Mouse (Mus musculus): ENCODE data around the gene Msi2.
A peak's percentile ranks its signal among the peaks of the same experiment; 100 is the strongest.

The Msi2 gene

DNA sequence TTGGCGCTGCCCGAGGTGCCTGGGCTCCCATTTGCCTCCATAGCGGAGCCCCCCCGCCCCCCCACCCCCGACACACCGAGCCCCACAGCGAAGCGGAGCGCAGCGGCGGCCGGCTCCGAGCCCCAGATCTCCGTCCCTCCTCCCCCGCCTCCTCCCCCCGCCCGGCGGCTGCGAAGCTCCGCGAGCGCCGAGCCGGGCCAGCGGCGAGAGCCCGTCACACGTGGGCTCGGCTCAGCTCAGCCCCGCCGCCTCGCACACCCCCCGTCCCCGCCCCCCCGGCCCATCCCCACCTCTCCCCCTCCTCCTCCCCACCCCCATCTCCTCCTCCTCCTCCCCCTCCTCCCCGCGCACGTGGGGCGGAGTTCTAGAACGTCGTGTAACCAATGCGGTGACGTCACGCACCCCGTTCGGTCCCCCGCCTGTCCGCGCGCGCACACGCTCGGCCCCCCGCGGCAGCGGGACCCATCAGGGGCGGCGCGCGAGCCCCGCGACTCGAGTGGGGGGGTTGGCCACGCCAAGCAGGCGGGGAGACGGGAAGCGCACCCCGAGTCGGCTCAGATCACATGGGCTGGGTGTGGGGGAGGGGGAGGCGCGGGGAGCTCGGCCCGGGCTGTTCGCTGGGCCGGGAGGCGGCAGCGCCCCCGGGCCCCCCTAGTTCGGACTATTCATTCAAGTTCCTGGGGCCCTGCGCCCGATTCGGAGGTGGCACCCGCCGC lies at the start of gene Msi2:
TSS of gene Msi2 (minus strand) at position 464 of the 716 bp plus-strand sequence.
- Histone ChIP-seq H3K4me3 (replicated peaks; ENCODE audit: low read length) (peak within 1 kb of the TSS; percentile 88), H3K9me3 (ENCODE audit: low read length) (no peaks in the 10 kb centered on the region), H3K4me1 (replicated peaks; ENCODE audit: low read depth, low read length) (peaks cover 71% of the 10 kb centered on the region), H3K27me3 (ENCODE audit: insufficient read depth, low read length) (no peaks in the 10 kb centered on the region), H3K36me3 (ENCODE audit: insufficient read depth, low read length) (peaks cover 18% of the 10 kb centered on the region)
- TF ChIP-seq POU5F1 (IDR thresholded peaks at IDR 0.05; ENCODE audit: borderline replicate concordance, low read length) (no peak), NANOG (IDR thresholded peaks at IDR 0.05; ENCODE audit: borderline replicate concordance, low read length) (no peak), CTCF (conservative IDR thresholded peaks at IDR 0.05; ENCODE audit: low read length) (no peak)

GRCm38 (mm10) chr11:88765635-88766034 lies 47.3 kb upstream of the Msi2 start:
- peaks cover 20% of the 10 kb centered on the region for H3K4me1 ChIP-seq (replicated peaks; ENCODE audit: low read depth, low read length)
- no peak overlapping the region for H3K4me3 ChIP-seq (replicated peaks; ENCODE audit: low read length)
- TF ChIP-seq CTCF (conservative IDR thresholded peaks at IDR 0.05; ENCODE audit: low read length) (no peak), NANOG (IDR thresholded peaks at IDR 0.05; ENCODE audit: borderline replicate concordance, low read length) (no peak), POU5F1 (IDR thresholded peaks at IDR 0.05; ENCODE audit: borderline replicate concordance, low read length) (no peak)
- no peaks in the 10 kb centered on the region for H3K27me3 ChIP-seq (ENCODE audit: insufficient read depth, low read length)
- H3K9me3 ChIP-seq (ENCODE audit: low read length): peaks cover 17% of the 10 kb centered on the region
- no peaks in the 10 kb centered on the region for H3K36me3 ChIP-seq (ENCODE audit: insufficient read depth, low read length)

DNA sequence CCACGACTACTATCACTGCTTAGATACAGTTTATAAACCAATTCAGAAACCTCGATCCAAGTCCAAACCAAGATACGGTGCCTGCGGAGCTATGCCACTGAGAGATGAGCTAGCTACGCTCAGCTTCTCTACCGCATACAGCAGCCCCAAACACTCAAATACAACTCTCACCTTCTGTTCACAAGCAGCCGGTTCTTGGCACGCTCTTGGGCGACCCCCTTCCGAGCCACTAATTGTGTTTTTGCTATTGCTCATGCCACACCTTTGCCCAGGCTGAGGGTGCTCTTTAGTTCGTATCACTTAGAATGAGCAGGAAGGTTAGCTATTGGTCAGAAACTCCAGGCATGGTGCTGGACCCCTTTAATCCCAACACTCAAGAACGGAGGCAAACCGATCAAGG lies 45.1 kb upstream of the Msi2 start:
- Histone ChIP-seq H3K9me3 (ENCODE audit: low read length) (peaks cover 20% of the 10 kb centered on the region), H3K27me3 (ENCODE audit: insufficient read depth, low read length) (no peaks in the 10 kb centered on the region), H3K36me3 (ENCODE audit: insufficient read depth, low read length) (no peaks in the 10 kb centered on the region), H3K4me3 (replicated peaks; ENCODE audit: low read length) (no peak overlapping the region), H3K4me1 (replicated peaks; ENCODE audit: low read depth, low read length) (peaks cover 26% of the 10 kb centered on the region)
- no peak for TF ChIP-seq NANOG (IDR thresholded peaks at IDR 0.05; ENCODE audit: borderline replicate concordance, low read length)
- no peak for TF ChIP-seq POU5F1 (IDR thresholded peaks at IDR 0.05; ENCODE audit: borderline replicate concordance, low read length)
- TF ChIP-seq CTCF (conservative IDR thresholded peaks at IDR 0.05; ENCODE audit: low read length): no peak

DNA sequence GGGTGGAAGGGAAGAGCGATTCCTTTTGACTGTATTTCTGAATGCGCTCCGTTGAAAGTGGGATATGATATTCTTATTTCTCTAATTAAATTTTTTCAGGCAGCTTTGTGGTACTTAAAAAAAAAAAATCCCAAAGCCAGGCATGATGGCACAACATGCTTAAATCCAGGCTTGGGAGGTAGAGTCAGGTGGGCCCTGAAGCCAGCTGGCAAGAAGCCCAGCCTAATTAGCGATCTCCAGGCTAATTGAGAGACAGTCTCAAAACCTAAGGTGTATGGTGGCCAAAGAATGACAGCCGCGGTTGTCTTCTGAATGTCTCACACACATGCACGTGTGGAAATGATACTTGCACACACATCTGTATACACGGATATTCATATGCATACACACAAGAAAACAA lies 41.2 kb upstream of the Msi2 start:
- H3K4me1 ChIP-seq (replicated peaks; ENCODE audit: low read depth, low read length): peaks cover 38% of the 10 kb centered on the region
- TF ChIP-seq NANOG (IDR thresholded peaks at IDR 0.05; ENCODE audit: borderline replicate concordance, low read length) (no peak), CTCF (conservative IDR thresholded peaks at IDR 0.05; ENCODE audit: low read length) (no peak), POU5F1 (IDR thresholded peaks at IDR 0.05; ENCODE audit: borderline replicate concordance, low read length) (no peak)
- no peaks in the 10 kb centered on the region for H3K36me3 ChIP-seq (ENCODE audit: insufficient read depth, low read length)
- H3K4me3 ChIP-seq (replicated peaks; ENCODE audit: low read length): no peak overlapping the region
- H3K27me3 ChIP-seq (ENCODE audit: insufficient read depth, low read length): no peaks in the 10 kb centered on the region
- peaks cover 18% of the 10 kb centered on the region for H3K9me3 ChIP-seq (ENCODE audit: low read length)

DNA sequence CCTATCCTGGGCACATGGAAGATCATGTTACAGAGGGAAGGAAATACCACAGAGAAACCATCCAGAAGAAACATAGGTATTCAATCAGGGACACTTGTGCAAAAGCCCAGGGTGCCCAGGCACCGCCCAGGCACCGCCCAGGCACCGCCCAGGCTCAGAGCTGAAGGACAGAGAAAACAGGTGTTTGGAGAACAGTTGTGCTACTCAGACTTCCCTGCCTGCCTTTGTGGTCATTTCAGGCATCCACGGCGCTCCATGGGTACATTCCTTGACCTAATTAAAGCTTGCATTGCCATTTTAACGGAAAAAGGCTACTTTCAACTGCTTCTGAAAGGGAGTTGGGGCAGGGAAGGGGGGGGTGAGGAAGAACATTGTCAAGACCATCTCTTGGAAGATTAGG lies 40.1 kb upstream of the Msi2 start:
- H3K9me3 ChIP-seq (ENCODE audit: low read length): peaks cover 18% of the 10 kb centered on the region

GRCm38 (mm10) chr11:88745306-88745705 lies 27.0 kb upstream of the Msi2 start:
- no peak overlapping the region for H3K4me3 ChIP-seq (replicated peaks; ENCODE audit: low read length)
- H3K9me3 ChIP-seq (ENCODE audit: low read length): peaks cover 15% of the 10 kb centered on the region
- TF ChIP-seq POU5F1 (IDR thresholded peaks at IDR 0.05; ENCODE audit: borderline replicate concordance, low read length) (no peak), NANOG (IDR thresholded peaks at IDR 0.05; ENCODE audit: borderline replicate concordance, low read length) (no peak), CTCF (conservative IDR thresholded peaks at IDR 0.05; ENCODE audit: low read length) (no peak)
- no peaks in the 10 kb centered on the region for H3K36me3 ChIP-seq (ENCODE audit: insufficient read depth, low read length)
- no peaks in the 10 kb centered on the region for H3K27me3 ChIP-seq (ENCODE audit: insufficient read depth, low read length)
- H3K4me1 ChIP-seq (replicated peaks; ENCODE audit: low read depth, low read length): peaks cover 32% of the 10 kb centered on the region

More for the DNA sequence above, 40.1 kb upstream of the Msi2 start:
- H3K27me3 ChIP-seq (ENCODE audit: insufficient read depth, low read length): no peaks in the 10 kb centered on the region
- TF ChIP-seq POU5F1 (IDR thresholded peaks at IDR 0.05; ENCODE audit: borderline replicate concordance, low read length): no peak
- no peak for TF ChIP-seq NANOG (IDR thresholded peaks at IDR 0.05; ENCODE audit: borderline replicate concordance, low read length)
- no peak for TF ChIP-seq CTCF (conservative IDR thresholded peaks at IDR 0.05; ENCODE audit: low read length)
- H3K36me3 ChIP-seq (ENCODE audit: insufficient read depth, low read length): no peaks in the 10 kb centered on the region
- no peak overlapping the region for H3K4me3 ChIP-seq (replicated peaks; ENCODE audit: low read length)
- H3K4me1 ChIP-seq (replicated peaks; ENCODE audit: low read depth, low read length): peaks cover 36% of the 10 kb centered on the region

GRCm38 (mm10) chr11:88739574-88740295 lies 21.4 kb upstream of the Msi2 start:
- H3K9me3 ChIP-seq (ENCODE audit: low read length): peaks cover 10% of the 10 kb centered on the region; the same call in 1 of the 2 replicates
- TF ChIP-seq NANOG (IDR thresholded peaks at IDR 0.05; ENCODE audit: borderline replicate concordance, low read length) (no peak), POU5F1 (IDR thresholded peaks at IDR 0.05; ENCODE audit: borderline replicate concordance, low read length) (no peak)
- peaks cover 30% of the 10 kb centered on the region for H3K4me1 ChIP-seq (replicated peaks; ENCODE audit: low read depth, low read length)
- no peak overlapping the region for H3K4me3 ChIP-seq (replicated peaks; ENCODE audit: low read length)
- H3K36me3 ChIP-seq (ENCODE audit: insufficient read depth, low read length): no peaks in the 10 kb centered on the region
- H3K27me3 ChIP-seq (ENCODE audit: insufficient read depth, low read length): no peaks in the 10 kb centered on the region

- Histone ChIP-seq H3K4me3 (replicated peaks; ENCODE audit: low read length) (no peak overlapping the region), H3K36me3 (ENCODE audit: insufficient read depth, low read length) (no peaks in the 10 kb centered on the region), H3K4me1 (replicated peaks; ENCODE audit: low read depth, low read length) (peaks cover 28% of the 10 kb centered on the region), H3K9me3 (ENCODE audit: low read length) (no peaks in the 10 kb centered on the region), H3K27me3 (ENCODE audit: insufficient read depth, low read length) (peaks cover 2% of the 10 kb centered on the region; the same call in 1 of the 2 replicates)
- TF ChIP-seq CTCF (conservative IDR thresholded peaks at IDR 0.05; ENCODE audit: low read length): no peak
- no peak for TF ChIP-seq POU5F1 (IDR thresholded peaks at IDR 0.05; ENCODE audit: borderline replicate concordance, low read length)
These were observed 11.1 kb upstream of the Msi2 start for GRCm38 (mm10) chr11:88729363-88729762.

Measured in E14TG2a.4 (cell line).